Mouse (Mus musculus): ENCODE results near the gene Ang.

The Ang gene

DNA sequence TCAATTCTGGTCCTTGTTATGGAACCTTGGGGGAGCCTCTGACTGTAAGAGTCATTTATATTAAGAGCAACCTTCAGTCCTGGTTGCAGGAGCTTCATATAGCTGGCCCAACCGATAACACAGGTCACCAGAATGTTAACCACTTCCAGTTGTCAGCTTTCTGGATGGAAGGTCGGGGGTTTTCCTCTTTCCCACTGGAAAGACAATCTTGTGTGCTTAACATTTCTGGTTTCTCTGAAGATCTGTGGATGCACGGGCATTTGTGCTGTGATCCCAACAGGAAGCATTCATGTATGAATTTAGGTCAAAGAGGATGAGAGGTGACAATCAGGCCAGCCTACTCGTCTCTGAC lies 38.6 kb downstream of the Ang start:
- no peak for DNase-seq

DNA sequence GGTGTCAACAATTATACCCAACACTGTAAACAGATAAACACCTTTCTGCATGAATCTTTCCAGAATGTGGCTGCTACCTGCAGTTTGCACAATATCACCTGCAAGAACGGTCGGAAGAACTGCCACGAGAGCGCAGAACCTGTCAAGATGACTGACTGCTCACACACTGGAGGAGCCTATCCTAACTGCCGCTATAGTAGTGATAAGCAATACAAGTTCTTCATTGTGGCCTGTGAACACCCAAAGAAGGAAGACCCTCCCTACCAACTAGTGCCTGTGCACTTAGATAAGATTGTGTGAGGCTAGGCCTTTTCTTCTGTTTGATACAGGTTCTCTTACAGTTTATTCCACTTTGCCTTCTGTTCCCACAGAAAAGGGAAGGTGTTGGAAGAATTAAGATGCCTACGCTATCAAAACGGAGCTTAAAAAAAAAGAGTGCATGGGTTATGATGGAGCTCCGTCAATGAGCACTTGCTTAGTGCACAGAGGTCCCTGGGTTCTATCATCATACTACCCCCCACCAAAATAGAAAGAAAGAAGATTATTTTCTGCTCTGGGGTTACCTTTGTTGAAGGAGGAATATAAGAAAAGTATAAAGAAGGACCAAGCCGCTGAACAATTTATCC lies 39.5 kb downstream of the Ang start:
- no peak for DNase-seq

DNA sequence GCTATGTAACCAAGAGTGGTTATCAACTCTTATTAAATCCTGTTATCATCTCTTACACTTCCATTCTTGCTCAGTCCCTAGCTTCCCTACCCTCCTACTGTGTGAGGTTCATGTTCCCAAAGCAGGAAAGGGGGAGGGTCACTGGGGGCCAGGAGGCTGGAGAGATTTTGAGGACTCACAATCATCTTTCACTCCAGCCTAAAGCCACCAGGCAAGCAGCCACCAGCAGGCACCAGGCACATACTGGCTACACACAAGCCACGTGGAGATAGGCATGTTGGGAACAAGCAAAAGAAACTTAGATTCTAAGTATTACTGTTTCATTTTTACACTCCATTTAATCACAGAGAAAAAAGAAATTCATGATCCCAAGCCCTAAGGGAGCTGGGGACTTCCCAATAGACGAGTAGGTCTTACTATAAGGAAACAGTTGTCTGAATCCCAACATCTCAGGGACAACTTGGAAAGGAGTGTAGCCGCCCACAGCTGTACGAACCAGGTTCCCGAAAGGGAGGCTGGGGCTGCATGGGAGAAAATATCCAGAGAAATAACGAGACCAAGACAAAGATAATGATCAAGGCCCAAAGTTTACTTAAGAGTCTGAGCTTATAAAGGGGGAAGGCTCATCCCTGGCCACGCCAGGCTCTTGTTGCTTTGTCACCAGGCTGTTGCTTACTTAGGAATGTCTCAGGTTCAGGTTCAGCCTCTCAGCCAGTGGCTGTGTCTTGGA lies 40.3 kb downstream of the Ang start:
- DNase-seq, result no peak

DNA sequence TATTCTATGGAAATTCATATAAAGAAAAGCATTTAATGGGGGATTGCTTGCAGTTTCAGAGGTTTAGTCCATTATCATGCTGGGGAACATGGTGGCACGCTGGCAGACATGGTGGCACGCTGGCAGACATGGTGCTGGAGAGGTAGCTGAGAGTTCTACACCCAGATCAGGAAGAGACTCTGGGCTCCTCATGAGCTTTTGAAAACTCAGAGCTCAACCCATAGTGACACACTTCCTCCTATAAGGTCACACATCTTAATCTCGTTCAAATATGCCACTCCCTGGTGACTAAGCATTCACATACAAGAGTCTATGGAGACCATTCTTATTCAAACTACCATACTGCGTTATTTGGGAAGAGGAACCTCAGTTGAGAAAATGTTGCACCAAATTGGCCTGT lies 41.4 kb downstream of the Ang start:
- no peak for DNase-seq

DNA sequence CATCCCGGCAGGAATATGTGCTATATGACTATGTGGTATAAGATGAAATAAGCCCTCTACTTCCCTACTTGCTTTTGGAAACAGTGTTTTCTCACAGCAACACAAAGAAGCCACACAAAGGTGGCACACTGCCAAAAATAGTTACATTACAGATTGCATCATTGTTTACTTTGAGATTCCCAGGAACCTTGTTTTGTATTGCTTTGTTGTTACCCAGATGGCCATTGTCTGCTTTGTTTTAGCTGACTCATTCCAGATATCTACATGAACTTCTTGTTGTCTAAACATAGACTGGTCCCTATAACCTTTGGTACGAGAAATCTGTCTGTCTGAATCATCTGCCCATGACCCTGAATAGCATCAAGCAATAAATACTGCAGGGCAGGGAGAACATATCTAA lies 49.4 kb downstream of the Ang start:
- DNase-seq, result no peak

DNA sequence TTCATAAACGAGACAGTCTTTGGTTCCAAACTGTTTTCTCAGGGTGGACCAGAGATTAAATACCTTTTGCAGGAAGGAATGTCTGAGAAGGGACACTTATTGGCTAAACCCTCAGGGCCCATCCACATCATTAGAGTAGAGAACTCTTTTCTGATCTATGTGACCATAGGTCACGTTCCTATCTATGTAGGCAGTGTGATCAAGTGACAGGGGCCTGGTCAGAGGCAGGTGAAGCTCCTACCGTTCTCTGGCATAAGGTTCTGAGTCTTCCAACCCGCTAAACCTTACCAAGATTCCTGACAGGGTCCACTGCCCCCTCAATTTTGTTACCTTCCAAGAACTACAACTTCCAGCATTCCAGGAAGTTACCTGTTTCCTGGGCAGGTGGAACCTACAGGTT lies 51.2 kb downstream of the Ang start:
- DNase-seq, result no peak

DNA sequence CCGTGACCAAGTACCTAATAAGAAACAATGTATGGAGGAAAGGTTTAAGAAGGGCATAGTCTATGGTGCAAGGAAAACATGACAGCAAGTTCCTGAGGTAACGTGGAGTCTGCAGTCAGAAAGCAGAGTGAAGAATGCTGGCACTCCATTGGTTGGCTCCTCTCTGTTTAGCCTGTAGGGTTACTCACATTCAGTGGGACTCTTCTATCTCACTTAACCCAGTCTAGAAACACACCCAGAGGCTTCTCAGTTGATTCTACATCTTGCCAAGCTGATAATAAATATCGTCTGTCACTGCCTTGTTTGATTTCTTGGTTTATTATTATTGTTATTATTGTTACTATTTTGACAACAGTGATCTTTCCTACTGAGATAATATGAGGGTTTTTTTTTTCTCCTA lies 51.6 kb downstream of the Ang start:
- no peak for DNase-seq

DNA sequence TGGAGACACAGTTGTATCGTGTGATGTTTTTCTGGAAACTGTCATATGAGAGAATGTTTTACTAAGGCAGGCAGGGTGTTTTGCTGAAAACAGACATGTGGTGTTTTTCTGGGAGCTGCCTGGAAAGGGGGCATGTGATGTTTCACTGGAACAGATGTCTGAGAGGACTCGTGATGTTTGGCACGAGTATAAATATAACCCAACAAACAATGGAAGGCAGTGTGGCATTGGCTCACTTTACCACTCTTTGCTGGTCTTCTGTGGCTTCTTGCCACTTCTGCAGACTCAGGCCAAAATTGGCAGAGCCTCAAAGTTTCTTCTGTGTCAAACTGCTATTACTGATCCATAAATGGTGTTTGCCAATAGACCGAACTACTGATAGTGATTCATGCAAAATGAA lies 52.3 kb downstream of the Ang start:
- DNase-seq, result no peak

DNA sequence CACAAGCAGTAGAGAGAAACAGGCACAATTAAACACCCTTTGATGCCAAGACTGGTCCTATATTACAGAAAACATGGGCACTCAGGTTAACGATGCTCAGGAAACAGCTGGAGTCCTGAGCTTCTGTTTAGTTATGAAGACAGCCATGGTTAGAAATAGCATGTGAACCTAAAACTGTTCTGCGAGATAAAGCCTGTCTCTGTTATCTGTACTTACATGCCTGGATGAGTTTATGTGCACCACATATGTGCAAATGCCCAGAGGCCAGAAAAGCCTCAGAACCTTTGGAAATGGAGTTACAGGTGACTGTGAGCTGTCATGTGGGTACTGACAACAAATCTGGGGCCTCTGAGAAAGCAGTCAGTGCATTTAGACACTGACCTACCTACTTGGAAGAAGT lies 53.0 kb downstream of the Ang start:
- no peak for DNase-seq

DNA sequence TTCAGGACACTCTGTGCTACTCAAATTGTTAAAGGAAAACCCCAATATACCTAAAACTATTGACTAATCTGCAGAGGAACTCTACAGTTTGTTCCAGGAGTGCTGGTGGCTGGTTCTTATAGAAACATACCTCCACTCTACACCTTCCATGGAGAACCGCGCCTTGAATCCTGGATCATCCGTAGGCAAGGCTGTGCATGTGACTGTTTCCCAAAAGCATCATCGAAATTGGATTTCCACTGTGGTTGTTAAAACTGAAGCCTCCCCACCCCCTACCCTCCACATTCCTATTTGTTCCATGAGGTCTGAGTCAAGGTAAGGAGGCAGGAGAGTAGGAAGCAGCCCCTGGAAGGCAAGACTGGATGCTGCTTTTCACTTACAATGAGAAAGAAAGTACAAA lies 53.5 kb downstream of the Ang start:
- no peak for DNase-seq

DNA sequence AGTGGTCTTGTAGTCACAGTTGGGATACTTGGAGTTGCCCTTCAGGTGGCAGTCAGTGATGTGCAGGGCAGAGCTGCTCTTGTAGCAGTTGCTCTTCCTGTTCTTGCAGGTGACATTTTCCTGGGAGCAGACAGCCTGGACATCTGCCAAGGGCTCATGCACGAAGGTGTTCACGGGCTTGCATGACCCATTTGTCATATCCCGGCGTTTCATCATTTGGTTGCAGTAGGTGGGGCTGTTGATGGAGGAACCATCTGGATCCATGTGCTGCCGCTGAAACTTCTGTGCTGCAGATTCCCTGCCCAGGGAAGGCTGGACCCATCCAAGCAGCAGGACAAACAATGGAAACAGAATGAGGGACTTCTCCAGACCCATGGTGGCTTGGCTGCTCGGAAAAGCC lies 54.6 kb downstream of the Ang start:
- DNase-seq, result no peak

DNA sequence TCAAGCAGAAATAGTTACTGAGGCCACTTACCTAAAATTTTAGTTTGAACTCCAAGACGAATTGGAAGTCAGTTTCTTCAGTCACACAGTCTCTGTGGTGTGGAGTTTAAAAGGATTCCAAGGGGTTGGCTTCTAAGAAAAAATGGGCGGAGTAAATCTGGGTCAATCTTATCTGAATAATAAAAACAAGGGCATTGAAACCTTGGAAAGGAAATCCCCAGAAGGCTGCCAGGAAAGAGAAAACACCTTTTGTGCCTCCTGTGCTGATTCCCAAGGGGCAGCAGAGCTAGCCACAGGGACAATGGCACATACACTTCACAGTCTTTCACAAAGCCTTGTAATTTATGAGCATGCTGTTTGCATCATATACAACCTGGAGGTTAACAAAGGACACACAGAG lies 55.7 kb downstream of the Ang start, which contains the start of gene Rnase1:
Gene Rnase1, minus strand, starts transcription at position 101 of the 400 bp plus-strand sequence.
- DNase-seq, result no peak

DNA sequence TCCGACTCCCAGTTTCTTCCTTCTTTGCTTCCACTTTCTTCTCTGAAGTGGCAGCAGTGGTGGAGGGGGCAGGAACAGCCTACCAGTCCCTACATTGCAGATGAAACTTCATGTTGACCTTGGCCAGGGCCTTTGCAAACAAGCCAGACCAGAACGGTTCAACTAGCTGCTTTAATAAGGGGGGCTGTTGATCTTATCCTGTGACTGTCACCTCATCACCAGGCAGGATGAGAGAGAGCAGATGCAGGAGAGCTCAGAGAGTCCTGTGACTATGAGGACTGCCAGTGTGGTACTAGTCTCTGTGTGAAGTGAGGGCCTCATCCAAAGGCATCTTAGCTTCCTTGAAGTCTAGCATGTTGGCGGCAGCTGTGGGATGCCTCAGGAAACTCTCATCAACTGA lies 57.1 kb downstream of the Ang start:
- no peak for DNase-seq

DNA sequence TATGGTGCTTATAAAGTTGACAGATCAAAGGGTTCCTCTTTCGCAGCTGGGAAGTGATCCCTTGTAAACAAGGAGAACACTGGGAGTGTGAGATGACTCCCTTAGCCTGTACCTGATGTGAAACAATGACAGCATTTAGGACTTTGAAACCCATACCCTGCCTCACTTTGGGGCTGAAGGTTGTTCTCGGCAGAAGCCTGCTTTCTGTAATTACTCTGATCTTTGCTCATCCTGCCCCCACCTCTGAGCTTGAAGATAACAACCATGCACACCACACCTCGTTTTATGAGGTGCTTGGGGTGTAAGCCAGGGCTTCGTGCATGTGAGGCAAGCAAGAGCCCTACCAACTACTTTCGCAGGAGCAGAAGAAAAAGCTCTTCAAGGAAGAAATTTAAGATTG lies 58.2 kb downstream of the Ang start:
- no peak for DNase-seq

DNA sequence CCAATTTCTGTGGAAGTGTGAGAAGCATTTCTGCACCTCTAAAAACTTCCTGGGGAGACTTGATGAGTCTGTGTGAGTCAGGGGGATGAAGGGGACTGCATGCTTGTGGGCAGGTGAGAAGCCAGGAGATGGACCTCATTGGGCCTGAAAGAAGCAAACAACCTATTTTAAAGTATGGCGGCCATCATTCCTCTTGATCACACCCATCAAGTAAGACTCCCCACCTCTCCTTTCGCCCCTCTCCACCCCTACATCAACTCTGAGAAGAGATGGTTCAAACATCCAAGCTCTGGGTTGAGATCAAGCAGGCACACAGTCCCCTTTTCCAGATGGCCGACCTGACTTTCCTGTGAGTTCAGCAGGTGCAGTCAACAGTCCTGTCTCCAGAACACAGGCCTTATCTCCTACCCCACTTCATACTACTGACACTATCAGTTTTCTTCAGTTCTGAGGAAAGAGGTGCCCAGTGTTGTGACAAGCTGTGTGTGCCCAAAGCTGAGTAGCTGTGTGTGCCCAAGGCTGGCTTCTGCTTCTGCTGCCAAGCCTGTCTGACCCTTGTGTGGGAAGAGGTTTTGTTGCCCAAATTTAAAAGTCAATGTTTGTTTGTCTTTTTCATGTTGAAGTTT lies 59.4 kb downstream of the Ang start:
- no peak for DNase-seq
